Mouse (Mus musculus) cortical plate, adult 2 months (tissue): ENCODE results near the gene Per2. TPM values are rescaled to one million over a fixed set of nuclear protein-coding genes. Genes with fewer than 3 reads are reported as not detected.
A peak's percentile ranks its signal among the peaks of the same experiment; 100 is the strongest.

Experiments
- H3K27ac ChIP-seq: fragments of 200-500 bp; 2 replicates; pipeline ENCODE4 v1.5.1; 2012; ENCODE audit warnings: low read length, control low read depth, inconsistent platforms; ENCODE audit not compliant: insufficient read depth
- H3K4me1 ChIP-seq: fragments of 200-500 bp; 2 replicates; pipeline ENCODE4 v1.6.1; 2011; ENCODE audit warnings: low read length; ENCODE audit not compliant: control insufficient read depth, insufficient read depth
- H3K4me3 ChIP-seq: fragments of 200-500 bp; 2 replicates; pipeline ENCODE4 v1.5.1; 2011; ENCODE audit warnings: mild to moderate bottlenecking, low read length, control low read depth; ENCODE audit not compliant: insufficient read depth
- CTCF ChIP-seq: fragments of 200-500 bp; IDR thresholded peaks from 2 replicates; pipeline ENCODE4 v1.5.1; 2011; ENCODE audit warnings: mild to moderate bottlenecking, control low read depth, low read length; ENCODE audit not compliant: insufficient read depth; ENCODE audit errors: extremely low read depth
- POLR2A ChIP-seq: fragments of 200-500 bp; IDR thresholded peaks from 2 replicates; pipeline ENCODE4 v1.6.1; 2011; ENCODE audit warnings: mild to moderate bottlenecking, low read length, control low read depth; ENCODE audit not compliant: insufficient read depth; ENCODE audit errors: extremely low read depth
- polyA plus RNA-seq: library from polyadenylated mRNA; depleted of rRNA; stranded (reverse); fragments of >200 nt; gene quantifications from 2 replicates; pipeline ENCODE4 v1.2.3, GENCODE M21; 2012

Per2 gene
- polyA plus RNA-seq, 1 experiment, result 24.3 TPM

DNA sequence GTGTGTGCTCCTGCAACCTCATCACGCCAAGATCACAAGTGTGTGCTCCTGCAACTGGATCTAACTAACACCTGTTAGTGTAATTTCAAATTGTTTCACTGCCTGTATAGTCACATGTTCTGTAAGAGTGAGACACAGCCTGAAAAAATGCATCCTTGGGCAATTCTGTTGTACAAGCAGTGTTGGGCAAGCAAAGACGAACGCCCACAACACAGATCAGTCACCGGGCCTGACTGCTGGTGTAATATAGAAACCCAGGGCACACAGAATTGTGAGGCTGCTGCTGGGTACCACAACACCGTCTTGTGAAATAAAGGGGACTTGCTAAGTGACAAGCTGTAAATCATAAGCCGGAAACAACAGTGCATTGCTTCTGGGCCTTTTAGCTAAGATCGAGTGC lies 21.6 kb downstream of the Per2 start:
- Histone ChIP-seq H3K4me1 (peaks cover 4% of the 10 kb centered on the region), H3K4me3 (no peak overlapping the region), H3K27ac (no peak overlapping the region)
- no peak for TF ChIP-seq POLR2A
- TF ChIP-seq CTCF, result no peak

- H3K27ac ChIP-seq, result no peak overlapping the region; the same call in 1 of the 2 replicates
Measured at GRCm38 (mm10) chr1:91437083-91437400, 22.1 kb downstream of the Per2 start.

GRCm38 (mm10) chr1:91436380-91437082 lies 22.6 kb downstream of the Per2 start:
- TF ChIP-seq POLR2A (no peak), CTCF (no peak)
- H3K4me3 ChIP-seq, result no peak overlapping the region
- H3K4me1 ChIP-seq, result peaks cover 4% of the 10 kb centered on the region
- peak overlapping the region; percentile 86 for H3K27ac ChIP-seq

More at GRCm38 (mm10) chr1:91437083-91437400, 22.1 kb downstream of the Per2 start:
- H3K4me3 ChIP-seq, result no peak overlapping the region
- TF ChIP-seq POLR2A, result no peak
- TF ChIP-seq CTCF, result no peak
- H3K4me1 ChIP-seq, result peaks cover 4% of the 10 kb centered on the region

DNA sequence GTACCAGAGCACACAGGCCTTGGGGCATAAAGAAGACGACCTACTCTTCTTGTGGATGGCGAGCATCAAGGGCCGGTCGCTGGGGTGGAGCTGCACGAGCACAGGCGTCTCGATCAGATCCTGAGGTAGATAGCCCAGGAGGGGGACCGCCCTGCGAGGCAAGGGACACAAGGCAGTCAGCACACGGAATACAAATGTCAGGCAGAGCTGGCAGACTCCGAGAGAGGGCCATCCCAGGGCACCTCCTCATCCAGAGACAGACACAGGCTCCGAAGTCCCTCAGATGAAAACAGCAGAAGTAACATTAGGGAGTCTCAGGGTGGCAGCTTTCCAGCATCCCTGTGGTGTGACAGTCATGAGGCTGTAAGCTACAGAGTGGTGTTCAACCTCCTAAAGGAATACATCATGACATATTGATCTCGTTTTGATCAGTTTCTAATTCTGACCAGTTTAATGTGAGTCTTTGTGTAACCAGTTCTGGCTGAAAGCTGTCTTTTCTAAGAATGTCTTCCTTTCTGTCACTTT lies 23.5 kb downstream of the Per2 start:
- Histone ChIP-seq H3K27ac (peak overlapping the region; percentile 86), H3K4me1 (peaks cover 4% of the 10 kb centered on the region), H3K4me3 (no peak overlapping the region)
- TF ChIP-seq POLR2A, result no peak
- no peak for TF ChIP-seq CTCF

- TF ChIP-seq POLR2A, result no peak
- TF ChIP-seq CTCF, result no peak
- no peak overlapping the region for H3K27ac ChIP-seq
Measured at GRCm38 (mm10) chr1:91434905-91435304, 24.2 kb downstream of the Per2 start.

GRCm38 (mm10) chr1:91430761-91431160 lies 28.4 kb downstream of the Per2 start:
- Histone ChIP-seq H3K27ac (no peak overlapping the region), H3K4me1 (0 out of 2 replicates have a peak, but pooled peaks cover 1% of the 10 kb centered on the region), H3K4me3 (no peak overlapping the region)
- TF ChIP-seq POLR2A (no peak), CTCF (no peak)

More at GRCm38 (mm10) chr1:91434905-91435304, 24.2 kb downstream of the Per2 start:
- Histone ChIP-seq H3K4me1 (peaks cover 4% of the 10 kb centered on the region), H3K4me3 (no peak overlapping the region)

DNA sequence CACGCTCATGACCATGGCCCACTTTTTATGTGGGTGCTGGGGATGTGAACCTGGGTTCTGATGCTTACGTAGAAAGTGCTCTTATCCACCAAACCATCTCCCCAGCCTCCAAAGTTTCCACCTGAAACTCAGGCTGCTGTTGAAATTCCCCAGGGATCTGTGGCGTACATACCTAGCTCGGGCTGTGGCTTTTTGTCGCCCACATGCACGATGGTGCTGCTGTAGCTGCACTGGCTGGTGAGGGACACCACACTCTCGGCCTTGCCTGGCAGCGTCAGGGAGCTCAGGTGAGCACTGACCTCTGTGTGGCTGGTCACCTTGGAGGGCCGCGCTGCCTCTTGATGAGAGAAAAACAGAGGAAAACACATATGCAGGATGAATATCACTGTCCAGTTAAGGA lies 29.9 kb downstream of the Per2 start:
- TF ChIP-seq CTCF, result no peak
- TF ChIP-seq POLR2A, result no peak
- H3K27ac ChIP-seq, result no peak overlapping the region
- H3K4me1 ChIP-seq, result no peaks in the 10 kb centered on the region
- no peak overlapping the region for H3K4me3 ChIP-seq

GRCm38 (mm10) chr1:91428614-91429013 lies 30.5 kb downstream of the Per2 start:
- TF ChIP-seq CTCF, result peak; percentile 88
- TF ChIP-seq POLR2A, result no peak
- Histone ChIP-seq H3K4me3 (no peak overlapping the region), H3K4me1 (no peaks in the 10 kb centered on the region), H3K27ac (no peak overlapping the region)

- no peak overlapping the region for H3K4me3 ChIP-seq
- no peak overlapping the region for H3K27ac ChIP-seq
- H3K4me1 ChIP-seq, result no peaks in the 10 kb centered on the region
- no peak for TF ChIP-seq CTCF
- TF ChIP-seq POLR2A, result no peak
Measured at GRCm38 (mm10) chr1:91426397-91426796, 32.7 kb downstream of the Per2 start.

DNA sequence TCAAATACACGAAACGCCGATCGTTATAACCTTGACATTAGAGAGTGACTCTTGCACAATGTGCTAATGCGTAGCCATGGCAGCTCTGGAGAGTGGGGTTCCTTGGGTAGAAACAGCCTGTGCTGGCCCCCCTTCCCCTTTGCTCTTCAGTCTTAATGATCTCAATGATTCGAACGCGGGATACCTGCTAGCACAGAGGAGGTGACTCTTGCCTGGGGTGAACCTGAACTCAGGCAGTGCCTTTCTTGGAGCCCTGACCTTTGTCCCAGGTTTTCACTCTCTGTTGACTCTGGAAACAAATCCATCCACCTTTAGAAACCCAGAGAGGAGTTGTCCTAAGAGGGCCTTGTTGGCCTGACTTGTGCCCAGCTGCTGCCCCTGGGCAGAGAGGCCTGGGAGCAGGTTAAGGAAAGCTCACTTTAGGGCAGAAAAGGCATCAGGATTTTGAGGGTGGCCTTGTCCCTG lies 38.5 kb downstream of the Per2 start:
- H3K27ac ChIP-seq, result no peak overlapping the region
- no peaks in the 10 kb centered on the region for H3K4me1 ChIP-seq
- H3K4me3 ChIP-seq, result no peak overlapping the region
- TF ChIP-seq POLR2A, result no peak
- TF ChIP-seq CTCF, result no peak
